Mouse (Mus musculus): ENCODE measurements around the gene Rfx4.
A peak's percentile ranks its signal among the peaks of the same experiment; 100 is the strongest.

Rfx4 gene

DNA sequence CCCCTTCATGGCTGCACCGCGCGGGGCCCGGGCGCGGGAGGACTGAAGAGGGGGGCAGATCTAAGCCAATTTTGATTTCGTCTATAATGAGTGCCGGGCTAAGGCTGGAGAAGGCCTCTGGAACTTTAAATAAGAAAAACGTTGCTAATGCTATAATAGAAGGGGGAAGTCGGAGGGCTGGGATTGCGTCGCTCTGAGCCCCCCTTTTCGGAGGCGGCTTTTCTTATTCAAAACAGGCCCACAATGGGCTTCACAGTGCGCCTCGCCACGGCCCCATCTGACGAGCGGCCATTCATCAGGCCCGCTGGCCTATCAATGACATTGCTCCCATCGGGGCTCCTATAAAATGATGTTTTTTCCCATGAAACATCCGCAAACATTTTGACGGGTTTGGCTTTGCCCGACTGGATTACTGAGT lies at the start of gene Rfx4:
TSS of gene Rfx4 (plus strand) at position 277 of the 418 bp plus-strand sequence.
- DNase-seq (ENCODE audit: low spot score) = no peak

DNA sequence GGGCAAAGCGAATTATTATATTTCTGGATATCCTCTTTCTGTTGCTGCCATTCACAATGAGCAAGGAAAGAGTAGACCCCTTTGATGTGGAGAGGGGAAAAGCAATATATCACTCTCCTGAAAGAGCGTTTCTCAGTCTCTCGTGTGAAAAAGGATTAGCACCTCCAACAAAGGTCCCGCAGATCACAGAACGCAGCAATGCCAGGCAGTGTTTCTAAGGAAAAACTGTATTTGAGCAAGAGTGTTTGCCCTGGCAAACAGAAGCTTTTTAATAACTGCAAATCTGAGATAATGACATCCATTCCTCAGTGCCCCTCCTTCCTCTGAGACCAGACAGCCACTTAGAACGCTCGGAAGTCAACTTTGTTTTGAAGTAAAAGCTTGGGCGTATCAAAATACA lies 49.3 kb upstream of the Rfx4 start:
- DNase-seq (ENCODE audit: low spot score) = no peak

DNA sequence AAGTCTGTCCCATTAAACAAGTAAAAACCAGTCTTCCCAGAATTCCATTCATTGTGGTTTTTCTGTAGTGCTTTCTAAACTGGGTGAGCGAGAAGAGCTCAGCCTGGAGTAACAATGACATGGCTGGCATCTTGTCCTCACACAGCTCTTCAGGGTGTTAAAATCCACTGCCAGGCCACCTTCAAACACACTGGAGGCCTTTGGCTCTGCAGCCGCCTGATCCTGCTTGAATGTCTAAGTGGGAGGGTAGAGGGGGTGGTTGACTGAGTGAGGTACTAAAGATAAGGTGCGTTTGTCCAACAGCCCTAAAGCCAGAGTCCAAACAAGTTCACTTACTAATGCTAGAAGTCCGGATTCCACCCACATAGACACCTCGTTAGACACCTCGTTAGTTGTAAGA lies 48.6 kb upstream of the Rfx4 start:
- no peak for DNase-seq (ENCODE audit: low spot score)

DNA sequence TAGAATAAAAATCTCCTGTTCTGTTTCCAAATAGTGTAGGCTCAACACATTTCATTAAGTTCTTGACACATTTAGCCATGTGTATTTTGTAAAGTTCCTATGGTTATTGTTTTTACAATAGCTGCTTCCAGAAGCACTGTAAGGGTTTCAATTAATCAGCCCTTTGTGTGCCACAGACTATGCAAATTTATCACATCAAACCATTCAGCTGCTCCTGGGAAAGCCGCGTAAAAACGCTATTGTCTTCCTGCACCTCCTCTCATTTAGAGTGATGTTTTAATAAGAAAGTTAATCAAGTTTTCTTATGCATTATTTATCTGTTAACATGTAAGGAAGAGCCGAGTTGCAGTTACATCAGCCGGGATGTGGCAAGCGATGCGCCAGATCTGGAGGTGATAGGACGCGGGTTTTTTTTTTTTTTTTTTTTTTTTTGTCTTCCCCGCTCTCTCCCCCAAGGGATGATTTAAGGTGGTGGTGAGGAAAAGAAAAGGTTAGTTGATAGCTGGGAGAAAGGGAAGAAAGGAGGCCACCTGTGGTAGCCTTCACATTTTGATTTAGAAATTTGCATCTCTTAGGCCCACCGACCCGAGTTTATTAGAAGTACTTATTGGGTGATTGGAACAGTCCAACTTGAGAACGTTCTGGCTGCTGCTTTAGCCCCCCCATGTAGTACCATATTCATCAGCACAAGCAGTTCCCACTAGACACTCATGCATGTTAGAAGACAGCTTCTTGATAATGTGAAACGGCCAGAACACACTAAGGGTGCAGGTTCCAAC lies 47.9 kb upstream of the Rfx4 start:
- DNase-seq (ENCODE audit: low spot score) = no peak

DNA sequence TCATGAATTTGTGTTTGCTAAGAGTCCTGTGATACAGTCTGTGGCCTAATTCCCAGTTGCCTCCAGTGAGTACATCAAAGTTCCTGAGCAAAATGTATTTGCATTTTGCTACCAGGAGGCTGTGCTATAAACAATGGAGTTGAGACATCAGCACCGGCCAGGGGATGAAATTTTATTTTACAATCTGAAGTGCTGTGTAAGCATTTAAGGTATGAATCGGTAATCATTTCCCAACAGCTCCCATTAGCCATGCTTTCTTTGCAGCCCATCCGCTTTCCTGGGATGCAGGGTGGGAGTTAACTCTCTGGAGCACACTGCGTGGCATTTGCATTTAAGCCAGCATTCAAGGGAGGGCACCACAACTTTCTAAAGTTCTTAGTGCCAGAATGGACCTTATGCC lies 45.7 kb upstream of the Rfx4 start:
- DNase-seq (ENCODE audit: low spot score) = no peak

DNA sequence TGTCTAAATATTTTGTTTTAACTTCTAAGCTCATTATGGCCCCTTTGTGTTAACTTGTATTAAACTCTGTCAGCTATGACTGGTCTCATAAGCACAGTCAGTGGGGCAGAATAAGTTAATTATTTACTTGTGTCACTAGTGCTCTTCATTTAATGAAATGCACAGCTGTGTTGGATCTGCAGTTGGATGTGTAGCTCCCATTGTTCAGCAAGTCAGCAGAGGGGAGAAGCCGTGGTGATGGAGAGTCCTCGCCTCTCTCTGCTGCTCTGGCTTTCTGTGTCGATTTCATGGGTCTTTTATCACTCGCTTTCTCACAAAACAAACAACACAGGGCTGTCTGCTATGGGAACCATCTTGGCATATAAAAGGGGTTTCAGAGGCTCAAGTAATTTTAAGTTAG lies 45.0 kb upstream of the Rfx4 start:
- DNase-seq (ENCODE audit: low spot score) = no peak

DNA sequence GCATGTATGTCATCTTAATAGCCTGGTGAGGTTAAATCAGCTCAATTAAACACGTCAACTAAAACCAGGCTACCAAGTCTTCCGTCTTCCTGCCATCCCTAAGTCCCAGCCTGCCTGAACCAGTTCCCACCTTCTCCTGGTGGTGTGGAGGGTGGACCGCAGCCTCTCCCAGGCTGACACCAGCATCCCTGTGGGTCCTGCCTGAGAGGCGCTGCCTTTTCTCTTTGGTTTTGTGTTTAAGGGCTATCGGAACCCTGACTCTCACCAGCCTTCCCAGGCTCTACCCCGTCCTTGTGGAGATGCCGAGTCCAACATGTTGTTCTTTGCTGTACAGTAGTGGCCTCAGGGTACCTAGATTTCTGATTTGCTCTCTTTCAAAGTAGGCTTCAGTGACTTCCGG lies 44.4 kb upstream of the Rfx4 start:
- DNase-seq (ENCODE audit: low spot score) = no peak

DNA sequence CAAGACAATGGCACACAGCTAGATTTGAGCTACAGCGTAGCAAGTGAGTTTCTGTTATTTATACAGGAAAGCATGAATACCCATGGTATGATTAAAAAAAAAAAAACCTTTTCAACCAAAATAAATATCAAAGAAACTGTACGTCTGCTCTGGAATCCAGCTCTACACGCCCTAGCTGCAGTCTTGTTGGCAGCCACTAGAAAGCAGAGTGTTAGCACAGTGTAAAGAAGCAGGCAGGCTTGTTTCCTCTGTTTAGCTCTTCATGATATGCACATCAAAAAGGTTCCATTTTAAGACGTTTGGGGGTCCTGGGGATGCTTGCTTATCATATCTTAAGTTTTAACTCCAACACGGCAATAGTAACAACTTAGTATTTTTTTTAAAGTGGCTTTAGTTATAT lies 43.9 kb upstream of the Rfx4 start:
- no peak for DNase-seq (ENCODE audit: low spot score)

DNA sequence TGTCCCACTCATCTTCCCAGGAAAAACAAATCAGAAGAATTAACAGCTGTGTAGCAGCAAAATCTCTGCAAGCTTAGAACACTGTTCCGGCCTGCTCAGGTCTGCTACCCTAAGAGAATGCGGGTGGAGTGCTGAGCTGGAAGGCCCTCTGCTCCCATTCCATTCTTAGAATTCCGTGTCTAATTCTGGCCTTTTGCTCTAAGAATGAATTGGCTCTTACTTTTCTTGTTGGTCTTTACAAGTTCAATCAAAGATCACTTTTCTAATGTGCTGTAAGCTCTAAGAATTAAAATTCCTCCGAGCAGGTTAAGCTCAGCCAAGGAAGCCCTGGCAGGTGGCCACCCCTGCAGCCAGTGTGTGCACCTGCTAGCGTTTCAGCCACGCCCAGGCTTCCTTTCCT lies 43.3 kb upstream of the Rfx4 start:
- peak; percentile 16 for DNase-seq (ENCODE audit: low spot score)

DNA sequence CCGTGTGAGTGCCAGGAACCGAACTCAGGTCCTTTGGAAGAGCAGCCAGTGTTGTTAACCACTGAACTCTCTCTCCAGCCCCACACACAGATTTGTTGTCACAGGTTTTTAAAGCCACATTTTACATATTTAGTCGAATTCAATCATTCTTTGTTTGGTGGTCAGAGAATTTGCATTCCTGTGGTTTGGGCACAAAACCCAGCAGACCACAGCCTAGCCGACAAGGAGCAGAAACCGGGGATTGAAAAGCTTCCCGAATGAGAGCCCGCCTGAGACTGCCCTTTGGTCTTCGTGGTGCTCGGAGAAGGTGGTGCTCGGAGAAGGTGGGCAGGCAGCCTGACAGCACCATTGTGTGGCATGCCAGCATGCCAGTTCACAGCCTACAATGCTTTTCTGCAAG lies 42.8 kb upstream of the Rfx4 start:
- DNase-seq (ENCODE audit: low spot score) = no peak

DNA sequence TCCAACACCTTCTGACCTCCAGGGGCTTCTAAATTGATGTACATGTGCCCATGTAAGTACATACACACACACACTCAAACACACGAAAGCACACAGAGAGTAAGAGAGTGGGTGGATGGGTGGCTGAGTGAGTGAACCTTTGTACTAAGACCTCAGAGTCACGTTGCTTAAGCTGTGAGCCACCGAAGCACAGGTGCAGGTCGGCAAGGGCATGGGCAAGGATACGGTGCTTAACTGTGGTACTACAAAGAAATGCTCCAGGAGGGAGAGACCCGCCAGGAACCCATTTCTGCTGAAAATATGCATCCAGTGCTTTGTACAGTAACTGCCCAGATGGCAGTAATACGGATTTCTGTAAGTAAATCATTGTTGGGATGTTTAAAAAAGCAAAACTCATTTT lies 40.2 kb upstream of the Rfx4 start:
- no peak for DNase-seq (ENCODE audit: low spot score)

DNA sequence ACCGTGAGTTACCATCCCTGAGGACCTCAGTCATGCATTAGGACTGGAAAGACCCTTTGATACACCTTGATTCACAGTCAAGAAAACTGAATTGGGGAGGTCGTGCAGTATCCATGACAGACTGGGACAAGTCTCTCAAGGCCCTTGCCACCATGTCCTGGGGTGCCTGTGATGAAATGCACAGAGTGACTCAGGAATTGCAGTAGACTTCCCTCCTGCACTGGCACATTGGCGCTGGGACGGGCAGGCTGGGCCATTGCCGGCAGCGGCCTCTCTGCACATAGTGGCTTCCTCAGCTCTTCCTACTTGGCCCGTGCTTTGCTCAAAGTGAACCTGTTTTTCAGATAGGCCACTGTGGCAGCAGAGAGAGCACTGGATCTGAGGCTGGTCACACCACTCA lies 39.3 kb upstream of the Rfx4 start:
- DNase-seq (ENCODE audit: low spot score) = no peak

DNA sequence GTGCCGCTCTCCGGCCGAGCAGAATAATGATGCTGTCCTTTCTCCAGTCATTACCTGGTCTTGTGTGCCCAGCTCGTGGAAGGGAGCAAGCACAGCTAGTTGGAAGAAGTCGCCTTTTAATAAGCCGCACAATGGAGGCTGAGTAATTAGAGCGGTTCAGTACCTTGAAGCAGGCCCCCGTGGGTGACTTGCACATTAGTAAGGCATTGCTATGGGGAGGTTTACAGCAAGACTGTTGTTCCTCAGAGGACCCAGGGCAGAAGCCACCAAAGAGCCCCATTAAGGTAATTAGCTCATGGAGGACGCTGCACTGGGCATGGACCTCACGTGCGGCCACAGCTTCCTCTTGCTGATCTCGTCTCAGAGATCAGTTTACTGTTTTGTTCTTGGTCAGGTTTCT lies 33.2 kb upstream of the Rfx4 start:
- DNase-seq (ENCODE audit: low spot score) = no peak

DNA sequence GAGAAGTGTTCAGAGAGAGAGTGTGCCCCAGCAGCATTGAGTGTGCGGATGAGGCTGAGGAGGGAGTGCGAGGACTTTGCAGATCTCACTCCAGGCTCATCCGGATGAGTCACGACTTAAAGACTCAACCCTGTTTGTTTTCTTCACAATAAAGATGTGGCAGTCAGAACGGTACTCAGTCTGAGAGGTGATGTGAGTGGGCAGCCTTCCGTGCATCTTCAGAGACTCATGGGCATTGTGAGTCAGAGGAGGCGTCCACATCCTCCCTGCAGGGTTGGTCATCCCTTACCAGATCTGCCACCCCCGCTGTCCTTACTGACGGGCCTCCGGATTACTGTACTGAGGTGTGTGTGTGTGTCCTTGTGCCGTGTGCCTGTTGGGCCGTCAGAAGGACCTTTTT lies 28.9 kb upstream of the Rfx4 start:
- no peak for DNase-seq (ENCODE audit: low spot score)

DNA sequence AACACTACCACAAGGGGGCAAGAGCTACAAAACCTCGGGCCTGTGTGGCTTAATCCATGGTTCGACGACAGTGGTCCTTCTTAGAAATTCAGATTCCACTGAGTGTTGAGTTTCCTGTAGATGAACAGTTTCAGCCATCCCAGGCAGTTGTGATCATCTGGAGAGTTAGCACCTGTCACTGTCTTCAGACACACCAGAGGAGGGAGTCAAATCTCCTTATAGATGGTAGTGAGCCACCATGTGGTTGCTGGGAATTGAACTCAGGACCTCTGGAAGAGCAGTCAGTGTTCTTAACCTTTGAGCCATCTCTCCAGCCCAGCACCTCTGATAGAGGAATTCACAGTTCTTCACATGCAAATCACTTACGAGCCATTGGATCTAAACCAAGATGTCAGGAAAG lies 28.1 kb upstream of the Rfx4 start:
- DNase-seq (ENCODE audit: low spot score) = no peak

DNA sequence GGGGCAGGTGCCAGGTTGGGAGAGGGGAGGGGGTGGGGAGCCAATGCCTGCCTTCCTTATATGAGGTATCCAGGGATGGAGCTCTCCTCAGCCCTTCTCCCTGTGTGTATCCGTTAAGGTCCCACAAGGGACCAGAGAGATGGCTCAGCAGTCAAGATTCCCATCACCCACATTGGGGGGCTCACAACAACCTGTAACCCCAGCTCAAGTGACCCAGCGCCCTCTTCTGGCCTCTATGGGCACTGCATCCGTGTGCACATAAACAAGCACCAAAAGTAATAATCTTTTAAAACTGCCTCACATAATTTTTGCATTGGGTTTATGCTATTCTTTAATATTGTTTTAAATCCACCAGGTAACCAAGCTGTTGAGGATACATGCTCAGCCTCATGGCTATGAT lies 25.8 kb upstream of the Rfx4 start:
- no peak for DNase-seq (ENCODE audit: low spot score)

DNA sequence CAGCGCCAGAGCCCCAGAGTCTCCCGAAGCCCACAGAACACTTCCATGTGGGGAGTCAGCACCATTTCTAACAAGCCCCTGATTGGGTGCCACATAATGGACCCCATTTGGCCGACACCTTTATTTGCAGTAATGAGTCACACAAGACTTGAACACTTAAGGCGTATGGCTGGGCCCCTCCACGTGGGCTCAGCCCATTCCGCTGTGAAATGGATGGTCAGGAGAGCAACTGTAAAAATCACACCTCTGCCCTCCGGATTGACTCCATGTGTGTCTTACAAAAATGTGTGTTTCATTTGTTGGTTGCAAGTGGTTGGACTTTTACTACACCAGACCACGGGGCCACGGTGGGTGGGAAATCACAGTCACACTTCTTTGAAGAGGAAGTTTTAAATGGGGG lies 24.9 kb upstream of the Rfx4 start:
- no peak for DNase-seq (ENCODE audit: low spot score)

DNA sequence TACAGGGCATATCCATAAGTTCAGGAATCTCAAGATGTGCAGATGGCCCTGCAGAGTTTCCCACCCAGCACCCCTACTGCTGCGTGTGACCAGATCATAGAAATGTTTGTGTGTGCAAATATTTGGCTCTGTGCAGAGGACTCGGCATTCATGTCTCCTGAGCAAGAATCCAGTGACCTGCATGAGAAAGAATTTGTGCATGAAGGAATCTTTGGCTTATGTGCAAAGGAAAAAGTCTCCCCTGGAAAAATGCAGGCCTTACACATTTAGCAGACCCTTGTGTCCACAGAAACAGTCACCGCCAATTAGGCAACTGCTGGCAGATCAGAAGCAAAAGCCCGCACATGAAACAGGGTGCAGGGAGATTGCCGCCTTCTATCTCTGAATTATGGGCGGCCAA lies 22.4 kb upstream of the Rfx4 start:
- no peak for DNase-seq (ENCODE audit: low spot score)

DNA sequence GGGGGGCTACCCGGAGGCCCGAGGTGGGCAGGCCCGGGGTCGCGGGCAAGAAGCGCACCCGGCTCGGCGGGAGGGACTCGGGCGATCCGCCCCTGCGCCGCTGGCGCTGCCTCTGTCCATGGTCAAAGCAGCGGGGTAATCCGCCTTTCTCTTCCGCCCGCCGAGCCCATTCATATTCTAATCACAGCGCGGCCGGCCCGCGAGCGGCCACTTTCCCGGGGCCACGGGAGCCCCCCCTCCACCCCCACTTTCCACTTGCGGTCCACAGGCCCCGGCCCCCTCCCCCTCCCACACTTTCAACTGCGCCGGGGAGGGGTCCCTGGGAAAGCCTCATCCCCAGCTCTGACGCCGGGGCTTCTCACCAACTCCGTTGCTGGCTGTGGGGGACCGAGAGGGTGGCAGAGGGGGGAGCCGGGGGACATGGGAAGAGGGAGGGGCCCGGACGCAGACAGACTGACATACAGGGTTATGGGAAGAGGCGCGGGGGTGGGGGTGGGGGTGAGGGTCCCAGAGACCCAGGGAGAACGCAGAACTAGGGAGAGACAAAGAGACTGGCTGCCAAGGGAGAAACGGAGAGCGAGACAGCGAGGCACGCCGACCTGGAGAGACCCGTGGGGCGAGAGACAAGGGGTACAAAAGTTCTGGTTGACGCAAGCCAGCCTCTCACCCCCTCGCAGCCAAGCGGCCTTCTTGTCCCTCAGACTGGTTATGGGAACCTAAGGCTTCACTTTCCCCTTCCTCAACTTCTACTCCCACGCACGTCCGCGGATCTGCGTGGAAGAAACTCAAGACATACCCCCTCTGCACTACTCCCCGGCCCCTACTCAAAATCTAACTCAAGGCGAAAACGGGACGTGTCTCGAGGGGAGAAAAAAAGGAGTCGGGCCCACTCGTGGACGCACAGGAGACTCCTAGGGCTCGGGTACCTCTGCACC lies 744 bp upstream of the Rfx4 start:
- DNase-seq (ENCODE audit: low spot score) = peak; percentile 44

DNA sequence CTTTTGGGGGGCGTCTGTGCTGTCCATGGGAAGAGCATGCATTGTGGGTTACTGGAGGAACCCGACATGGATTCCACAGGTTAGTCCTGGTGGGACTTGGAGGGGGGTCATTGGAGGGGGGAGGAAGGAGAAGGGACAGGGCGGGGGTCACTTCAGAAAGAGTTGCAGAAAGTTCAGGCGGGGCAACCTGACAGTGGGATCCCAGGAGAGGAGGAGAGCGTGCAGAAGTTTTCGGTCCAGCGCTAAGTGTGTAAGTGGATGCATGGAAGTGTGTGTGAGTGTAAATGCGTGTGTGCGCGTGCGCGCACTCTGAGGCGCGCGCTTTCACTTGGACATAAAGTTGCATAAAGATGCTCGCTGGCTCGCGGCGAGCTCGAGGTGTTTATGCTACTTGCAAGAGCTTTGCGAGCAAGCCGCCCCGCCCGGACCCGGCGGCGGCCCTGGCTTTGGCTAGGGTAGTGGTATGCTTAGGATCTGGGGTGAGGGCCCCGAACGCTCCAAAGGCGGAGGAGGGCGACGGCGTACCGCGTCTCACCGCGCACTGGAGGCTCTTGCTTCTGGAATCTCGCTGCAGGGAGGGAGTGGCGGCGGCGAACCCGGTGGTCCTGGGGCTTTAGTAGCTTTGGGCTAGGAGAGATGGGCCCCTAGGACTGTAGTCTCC lies 703 bp downstream of the Rfx4 start:
- peak; percentile 18 for DNase-seq (ENCODE audit: low spot score)

DNA sequence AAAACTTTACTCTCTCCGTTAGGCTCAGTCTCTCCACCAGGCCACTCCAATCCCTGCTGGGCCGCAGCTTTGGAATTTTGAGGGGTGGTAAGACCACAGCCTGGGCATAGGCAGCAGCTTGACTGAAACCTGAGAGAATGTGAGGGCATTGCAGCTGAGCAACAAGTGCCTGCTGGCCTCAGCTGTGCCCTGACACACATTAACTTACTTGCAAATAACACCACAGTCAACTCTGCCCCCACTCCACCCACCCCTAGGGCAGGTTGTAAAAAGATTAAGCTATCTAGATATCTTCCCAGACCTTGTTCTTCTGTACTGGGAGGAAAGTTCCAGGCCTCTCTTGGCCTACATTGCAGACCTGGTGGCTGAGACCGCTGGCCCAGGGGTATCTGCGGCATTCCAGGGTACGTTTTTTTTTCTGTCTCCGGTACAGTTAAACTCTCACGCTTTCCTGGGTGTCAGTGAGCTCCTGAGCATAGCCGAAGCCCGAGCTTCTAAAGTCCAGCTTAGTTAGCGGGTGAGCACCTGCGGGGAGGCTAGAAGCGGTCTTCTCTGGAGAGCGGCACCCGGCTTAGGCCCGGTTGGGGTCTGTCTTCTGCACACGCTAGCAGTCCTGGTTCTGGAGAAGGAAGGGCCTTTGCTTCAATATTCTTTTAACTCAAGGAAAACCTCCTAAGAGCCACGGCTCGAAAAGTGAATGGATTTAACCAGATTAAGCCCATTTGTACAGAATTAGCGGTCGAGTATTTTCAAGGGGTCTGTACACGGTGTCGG lies 1.8 kb downstream of the Rfx4 start:
- DNase-seq (ENCODE audit: low spot score) = no peak

DNA sequence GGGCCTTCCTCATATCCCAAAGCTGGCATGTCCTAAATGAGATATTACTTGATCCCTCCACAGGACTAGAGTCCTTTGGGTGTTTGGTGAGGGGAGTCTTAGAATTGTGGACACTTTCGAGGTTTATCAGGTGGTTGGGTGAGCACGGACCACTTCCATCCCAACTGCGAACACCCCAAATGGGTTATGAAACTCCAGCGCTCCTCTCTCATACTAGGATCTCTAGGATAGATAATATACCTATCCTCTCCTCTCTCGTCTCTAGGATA lies 2.3 kb downstream of the Rfx4 start:
- no peak for DNase-seq (ENCODE audit: low spot score)

Measured in ovary, postnatal 36 days (tissue).